Mouse (Mus musculus) hindbrain, embryonic 10.5 days (tissue): ENCODE measurements at regions not wholly inside any gene's neighbourhood (a gene's known extent, or its start where the extent isn't known, plus 50 kb on each side); places are given as distances from the start of the nearest gene placed in this dataset.

ENCODE experiments used
- DNase-seq: peaks from one replicate; pipeline ENCODE4 v3.0.0-alpha.2; 2017; ENCODE audit warnings: low spot score
- H3K27ac ChIP-seq: fragments of 300-500 bp; sonication (generic); 2 replicates; pipeline ENCODE4 v1.5.1; 2016; ENCODE audit warnings: mild to moderate bottlenecking, moderate library complexity
- H3K27me3 ChIP-seq: fragments of 300-500 bp; sonication (generic); 2 replicates; pipeline ENCODE4 v1.6.1; 2016; ENCODE audit warnings: mild to moderate bottlenecking; ENCODE audit not compliant: poor library complexity, insufficient read depth, severe bottlenecking
- H3K36me3 ChIP-seq: fragments of 300-500 bp; sonication (generic); 2 replicates; pipeline ENCODE4 v1.6.1; 2016; ENCODE audit warnings: mild to moderate bottlenecking, moderate library complexity
- H3K4me1 ChIP-seq: fragments of 300-500 bp; sonication (generic); replicated peaks from 2 replicates; pipeline ENCODE4 v1.6.1; 2016; ENCODE audit warnings: mild to moderate bottlenecking
- H3K4me3 ChIP-seq: fragments of 300-500 bp; sonication (generic); 2 replicates; pipeline ENCODE4 v1.5.1; 2016; ENCODE audit warnings: mild to moderate bottlenecking, moderate library complexity
- H3K9me3 ChIP-seq: fragments of 300-500 bp; sonication (generic); 2 replicates; pipeline ENCODE4 v1.6.1; 2016; ENCODE audit warnings: mild to moderate bottlenecking, moderate library complexity
- WGBS: fragments of 180-500 bp; shearing (Covaris S2); methylation state at CpG from one replicate; pipeline ENCODE4 v1.1.7; 2016; 5-methylcytosine and 5-hydroxymethylcytosine counted together

DNA sequence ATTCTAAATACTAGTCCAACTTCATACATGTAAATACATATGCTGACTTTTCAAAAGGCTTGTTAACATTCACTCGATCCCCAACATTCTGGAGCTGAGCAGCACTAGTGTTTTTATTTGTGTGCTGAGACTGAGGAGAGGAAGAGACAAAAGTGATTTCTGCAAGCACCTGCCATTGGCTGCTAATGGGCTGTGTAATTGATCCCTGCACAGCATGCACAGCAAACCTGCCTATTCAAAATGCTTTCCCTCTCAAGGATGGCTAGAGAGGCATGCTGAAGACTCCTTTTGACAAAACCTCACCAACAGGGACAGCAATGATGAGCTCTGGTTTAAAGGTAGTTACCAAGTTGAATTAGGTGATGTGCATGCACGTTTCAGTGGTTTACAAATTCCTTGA is 1059.4 kb upstream of the Gm10800 start:
- no peaks in the 10 kb centered on the region for H3K9me3 ChIP-seq
- H3K36me3 ChIP-seq, result no peaks in the 10 kb centered on the region
- no peak overlapping the region for H3K4me3 ChIP-seq
- WGBS, result 81% methylated on average over 2 of the region's 2 CpGs
- no peak for DNase-seq
- no peaks in the 10 kb centered on the region for H3K27me3 ChIP-seq
- H3K27ac ChIP-seq, result no peak overlapping the region
- H3K4me1 ChIP-seq, result no peaks in the 10 kb centered on the region

DNA sequence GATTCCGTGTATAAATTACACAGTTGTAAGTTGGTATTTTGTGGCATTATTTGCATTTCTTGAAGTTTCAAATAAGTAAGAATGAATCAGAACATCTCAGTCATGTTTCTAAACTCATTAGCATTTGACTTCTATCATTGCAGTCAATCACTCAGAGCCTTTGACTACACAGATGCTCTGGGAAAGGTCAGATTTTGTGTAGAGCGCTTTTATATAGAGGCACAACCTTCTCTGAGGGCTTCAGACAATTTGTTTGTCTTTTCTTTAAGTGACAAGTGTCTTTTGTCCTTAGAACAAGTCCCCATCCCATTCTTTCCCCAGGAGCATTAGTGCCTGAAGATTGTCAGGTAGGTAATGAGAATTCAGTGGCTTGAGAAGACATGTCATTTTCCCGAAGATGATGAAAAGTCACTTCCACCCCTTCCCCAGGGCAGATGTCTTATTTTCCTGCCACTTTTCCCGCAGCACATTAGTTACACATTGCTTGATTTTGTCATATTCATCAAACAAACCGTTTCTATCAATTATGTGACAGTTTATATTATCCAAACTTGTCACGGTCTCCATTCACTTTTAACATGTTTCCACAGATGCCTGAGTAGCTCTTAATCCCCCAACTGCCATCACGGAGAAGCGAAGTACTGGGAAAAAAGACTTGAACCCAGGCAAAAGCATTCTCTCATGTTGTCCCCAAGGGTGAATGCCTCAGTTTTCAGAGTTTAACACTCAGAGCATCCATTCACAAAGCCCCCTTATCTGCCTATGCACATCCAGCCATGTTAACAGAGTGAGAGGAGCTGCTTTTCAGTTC is 1035.3 kb upstream of the Gm10800 start:
- no peaks in the 10 kb centered on the region for H3K36me3 ChIP-seq
- H3K4me3 ChIP-seq, result no peak overlapping the region
- H3K27me3 ChIP-seq, result no peaks in the 10 kb centered on the region
- WGBS, result 38% methylated on average over 8 of the region's 8 CpGs
- no peak overlapping the region for H3K27ac ChIP-seq
- peaks cover 11% of the 10 kb centered on the region; the same call in 1 of the 2 replicates for H3K4me1 ChIP-seq
- H3K9me3 ChIP-seq, result no peaks in the 10 kb centered on the region
- DNase-seq, result peak; percentile 5

DNA sequence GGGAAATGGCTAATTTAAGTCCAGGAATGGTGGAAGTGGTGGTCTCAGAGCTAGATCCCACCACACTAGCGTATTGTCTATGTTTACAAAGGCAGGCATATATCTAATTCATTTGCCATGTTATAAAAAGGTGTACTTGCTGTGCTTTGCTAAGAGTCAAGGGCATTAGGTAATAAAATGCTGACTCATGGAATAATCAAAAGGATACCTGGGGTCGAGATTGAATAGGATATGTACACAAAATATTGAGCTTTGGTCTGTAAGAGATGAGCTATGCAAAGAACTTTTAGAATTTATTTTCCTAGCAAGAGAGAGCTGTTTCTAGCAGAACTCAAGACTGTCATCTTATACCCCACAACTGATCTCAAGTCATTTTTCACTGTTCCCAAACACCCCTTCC is 1025.6 kb upstream of the Gm10800 start:
- 84% methylated on average over 2 of the region's 2 CpGs for WGBS
- Histone ChIP-seq H3K4me3 (no peak overlapping the region), H3K27me3 (no peaks in the 10 kb centered on the region), H3K4me1 (no peaks in the 10 kb centered on the region), H3K36me3 (no peaks in the 10 kb centered on the region), H3K9me3 (no peaks in the 10 kb centered on the region), H3K27ac (no peak overlapping the region)
- DNase-seq, result no peak
